7 mouse cellular contexts compared by ENCODE assay signal in the genomic region with DNA sequence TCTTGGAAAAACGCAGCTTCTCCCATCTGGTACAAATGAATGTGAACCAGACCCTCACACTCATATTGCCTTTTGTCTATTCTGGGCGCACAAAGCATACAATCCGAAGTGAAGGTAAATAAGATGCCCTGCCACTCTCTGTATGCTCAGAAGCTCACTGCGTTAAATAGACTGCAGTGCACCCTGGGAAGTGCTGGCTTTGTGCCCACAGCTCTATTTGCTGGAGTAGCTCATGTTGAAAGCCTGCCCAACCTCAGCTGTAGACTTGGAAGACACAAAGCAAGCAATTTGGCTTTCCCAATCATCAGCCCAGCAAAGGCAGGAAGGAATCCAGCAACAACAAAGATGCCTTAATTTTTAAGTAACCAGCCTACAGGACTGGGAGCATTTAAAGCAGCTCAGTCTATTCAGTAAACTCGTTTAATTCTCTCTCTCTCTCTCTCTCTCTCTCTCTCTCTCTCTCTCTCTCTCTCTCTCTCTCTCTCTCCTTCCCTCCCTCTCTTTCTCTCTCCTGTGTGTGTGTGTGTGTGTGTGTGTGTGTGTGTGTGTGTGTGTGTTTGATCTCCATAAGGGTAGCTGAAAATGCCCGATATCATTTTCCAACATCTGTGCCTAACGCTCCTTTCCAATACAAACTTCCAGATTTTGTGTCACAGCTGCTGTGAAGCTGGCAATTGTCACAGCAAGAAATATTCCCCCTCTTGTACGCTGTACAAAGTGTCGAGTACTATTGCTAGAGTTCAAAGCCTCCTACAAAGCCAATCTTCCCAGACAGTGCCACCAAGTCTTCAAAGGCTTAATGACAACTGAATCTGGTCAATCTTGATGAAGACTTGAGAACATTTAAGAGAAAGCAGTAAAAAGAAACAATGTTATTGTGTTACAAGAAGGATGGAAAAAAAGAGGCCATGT.
DNase-seq lines count a peak whose midpoint lies in the region; ATAC-seq and TF ChIP-seq lines count a peak whose summit lies in the region.

No protein-coding gene starts in this region.

- no peak for TF ChIP-seq CTCF in olfactory bulb, adult 2 months (IDR thresholded peaks at IDR 0.05; ENCODE audit: insufficient read depth, low read depth, low read length)

- 22% methylated on average over 9 of the region's 9 CpGs for WGBS in forebrain, embryonic 12.5 days
- WGBS in olfactory bulb, adult 2 months, result 11% methylated on average over 9 of the region's 9 CpGs

- DNase-seq in urinary bladder, postnatal 4 days (ENCODE audit: low spot score in 2 of 2), result peak; percentile 17 to 65
- no peak for DNase-seq in urinary bladder, postnatal 10 days (ENCODE audit: low spot score)
- DNase-seq in heart, postnatal 14 days, result peak; percentile 62 to 72
- peak; percentile 86 to 87 for DNase-seq in left cerebral cortex, postnatal 10 days (ENCODE audit: extremely low spot score in 1 of 2, low spot score in 2 of 2)

- H3K4me2 ChIP-seq in forebrain, embryonic 12.5 days, result peak overlapping the region; percentile 15; the same call in 1 of the 2 replicates

- H3K9me3 ChIP-seq in forebrain, embryonic 12.5 days, result no peaks in the 10 kb centered on the region

- no peaks in the 10 kb centered on the region for H3K27me3 ChIP-seq in forebrain, embryonic 12.5 days

- no peak for TF ChIP-seq POLR2A in olfactory bulb, adult 2 months (IDR thresholded peaks at IDR 0.05; ENCODE audit: insufficient read depth, low read depth, low read length)

- intact Hi-C loops in heart, postnatal 14 days (cut with DNase I), result no loop called here
- intact Hi-C loops in left cerebral cortex, postnatal 10 days (cut with DNase I), result no loop called here

- H3K4me1 ChIP-seq in forebrain, embryonic 12.5 days, result peaks cover 11% of the 10 kb centered on the region; the same call in 1 of the 2 replicates
- H3K4me1 ChIP-seq in olfactory bulb, adult 2 months (ENCODE audit: control insufficient read depth, insufficient read depth, low read length), result no peaks in the 10 kb centered on the region

- H3K36me3 ChIP-seq in forebrain, embryonic 12.5 days (replicated peaks), result no peaks in the 10 kb centered on the region

- no peak overlapping the region for H3K9ac ChIP-seq in forebrain, embryonic 12.5 days

- no peak overlapping the region for H3K4me3 ChIP-seq in forebrain, embryonic 12.5 days (replicated peaks)
- no peak overlapping the region for H3K4me3 ChIP-seq in olfactory bulb, adult 2 months (ENCODE audit: insufficient read depth, low read depth, low read length)

- peak overlapping the region; percentile 88 for H3K27ac ChIP-seq in forebrain, embryonic 12.5 days
- H3K27ac ChIP-seq in olfactory bulb, adult 2 months (ENCODE audit: insufficient read depth, low read depth, low read length), result peak overlapping the region; percentile 49

- ATAC-seq in forebrain, embryonic 12.5 days (ENCODE audit: low FRiP score), result peak; percentile 95
- ATAC-seq in inflammation-experienced regulatory T-cells, adult 6 months, result no peak
